Mouse (Mus musculus) left cerebral cortex, adult 9 months (tissue): ENCODE results near the gene Unkl.
A peak's percentile ranks its signal among the peaks of the same experiment; 100 is the strongest.
"Not testable (repeated sequence)": the region's sequence is repeated elsewhere in the genome, so short reads cannot be mapped to it uniquely, and the experiment has no call there.

Experiments
- DNase-seq, 2 experiments: peaks; one replicate each; pipeline ENCODE4 v3.0.0; 2022; ENCODE audit warnings: low spot score in 2 of 2

The Unkl gene

GRCm38 (mm10) chr17:25219492-25220295, 31.5 kb downstream of the Unkl start:
- DNase-seq = no peak

DNA sequence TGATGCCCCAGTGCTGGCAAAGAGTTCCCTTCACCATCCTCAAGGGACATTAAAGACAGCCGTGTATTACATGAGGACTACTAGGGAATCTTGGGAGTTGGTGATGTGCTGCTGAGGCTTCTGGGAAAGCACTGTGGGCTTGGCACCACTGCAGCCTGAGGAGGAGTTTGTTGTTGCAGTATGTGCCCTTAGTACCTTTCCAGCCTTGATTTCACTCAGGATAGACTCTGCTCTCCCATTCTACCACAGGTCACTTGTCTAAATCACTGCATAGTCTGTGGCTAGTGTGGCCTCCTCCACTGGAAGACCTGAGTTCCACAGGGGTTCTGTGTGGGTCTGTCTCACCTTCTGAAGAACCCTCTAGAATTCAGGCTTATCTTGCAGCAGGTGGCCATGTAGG, 32.5 kb downstream of the Unkl start:
- DNase-seq = no peak

DNA sequence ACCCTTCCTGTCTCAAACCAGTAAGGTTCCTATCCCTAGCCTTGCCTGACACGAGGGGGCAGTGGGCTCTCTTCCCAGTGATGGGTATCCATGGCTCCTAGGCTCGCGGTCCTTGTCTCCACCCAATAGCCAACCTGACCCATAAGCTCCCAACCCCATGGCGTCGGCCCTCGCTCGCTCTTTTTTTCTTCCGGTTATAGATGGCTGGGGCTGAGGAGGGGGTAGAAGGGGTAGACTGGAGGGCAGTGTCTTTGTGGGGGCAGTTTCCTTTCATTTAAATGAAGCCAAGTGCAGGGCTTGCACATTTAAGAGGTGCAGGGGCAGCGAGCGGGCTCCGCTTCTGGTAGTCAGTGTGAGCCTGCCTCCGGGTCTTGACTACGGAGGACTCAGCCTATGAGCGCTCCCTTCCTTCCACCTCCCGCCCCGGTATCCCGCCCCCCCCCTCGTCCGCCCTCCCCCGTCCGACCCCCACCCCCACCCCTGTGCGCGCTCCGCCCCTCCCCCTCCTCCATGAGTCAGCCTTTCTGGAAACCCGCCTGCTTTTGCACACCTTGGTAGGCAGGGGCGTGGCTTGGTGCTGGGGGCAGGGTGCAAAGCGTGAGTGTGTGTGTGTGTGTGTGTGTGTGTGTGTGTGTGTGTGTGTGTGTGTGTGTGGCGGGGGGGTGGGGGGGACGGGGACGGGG, 33.8 kb downstream of the Unkl start:
- peak; percentile 47 to 55 for DNase-seq

DNA sequence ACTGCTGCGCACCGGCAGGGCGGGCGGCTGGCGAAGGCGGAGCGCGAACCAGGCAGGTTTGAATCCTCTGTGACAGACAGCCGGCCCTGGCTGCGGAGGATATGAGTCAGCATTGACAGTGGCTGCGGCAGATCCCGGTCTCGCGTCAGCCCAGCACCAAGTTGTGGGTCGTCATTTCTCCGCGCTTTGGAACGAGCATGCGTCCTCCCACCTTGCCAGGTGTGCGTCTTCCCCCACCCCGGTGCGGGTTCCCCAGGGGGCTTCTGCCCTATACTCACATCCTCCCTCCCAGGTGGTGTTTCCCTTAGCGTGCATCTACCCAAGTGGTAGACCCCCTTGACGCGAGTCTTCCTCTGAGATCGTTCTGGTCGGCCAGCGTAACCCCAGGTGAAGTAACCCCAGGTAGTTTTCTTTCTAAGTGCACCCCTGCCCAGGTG, 34.3 kb downstream of the Unkl start:
- peak in 1 of 2 experiments; percentile 37 for DNase-seq

DNA sequence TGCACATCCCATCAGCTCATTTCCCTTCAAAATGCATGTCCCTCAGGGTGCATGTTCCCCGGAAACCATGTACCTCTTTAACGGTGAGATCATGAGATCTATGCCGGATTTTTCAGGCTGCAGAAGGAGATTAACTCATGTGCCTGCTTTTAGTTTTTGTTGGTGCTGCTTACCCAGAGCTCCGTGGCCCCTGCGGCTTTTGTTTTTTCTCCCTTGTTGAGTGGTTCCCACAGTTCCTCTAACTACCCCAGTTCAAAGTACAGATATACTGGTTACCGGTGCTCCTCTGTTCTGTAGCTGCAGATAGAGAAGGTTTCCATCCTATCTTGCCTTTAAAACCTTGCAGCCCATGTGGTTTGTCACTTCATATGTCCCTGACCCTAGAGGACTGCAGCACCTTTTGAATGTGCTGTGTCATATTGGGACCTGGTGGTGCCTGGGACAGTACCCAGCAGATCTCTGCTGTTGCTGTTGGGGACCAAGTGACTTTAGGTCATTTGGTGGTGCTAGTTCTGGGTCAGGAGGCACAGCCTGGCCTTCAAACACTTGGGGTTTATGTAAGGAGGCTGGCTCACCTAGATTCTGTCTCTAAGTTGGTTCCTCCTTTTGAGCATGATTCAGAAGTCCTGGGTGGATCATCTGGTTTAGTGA, 34.9 kb downstream of the Unkl start:
- DNase-seq = no peak

GRCm38 (mm10) chr17:25224586-25225222, 36.5 kb downstream of the Unkl start:
- DNase-seq = no peak

DNA sequence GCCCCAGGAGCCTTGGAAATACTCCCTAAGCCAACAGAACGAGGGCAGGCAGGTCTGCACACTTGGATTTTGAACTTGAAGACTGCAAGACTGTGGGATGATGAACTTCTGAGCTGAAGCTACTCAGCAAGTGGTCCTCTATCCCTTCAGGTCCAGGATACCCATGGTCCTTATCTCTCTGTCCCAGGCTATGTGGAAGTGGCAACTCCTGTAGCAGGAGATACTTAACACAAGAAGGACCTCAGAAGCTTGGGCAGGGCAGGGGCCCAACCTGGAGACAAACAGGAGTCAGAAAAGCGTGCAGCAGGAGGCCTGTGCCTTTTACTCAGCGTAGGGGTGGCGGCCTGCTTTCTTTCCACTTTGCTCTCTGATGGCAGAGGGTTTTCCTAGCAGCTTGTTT, 37.5 kb downstream of the Unkl start:
- no peak for DNase-seq

DNA sequence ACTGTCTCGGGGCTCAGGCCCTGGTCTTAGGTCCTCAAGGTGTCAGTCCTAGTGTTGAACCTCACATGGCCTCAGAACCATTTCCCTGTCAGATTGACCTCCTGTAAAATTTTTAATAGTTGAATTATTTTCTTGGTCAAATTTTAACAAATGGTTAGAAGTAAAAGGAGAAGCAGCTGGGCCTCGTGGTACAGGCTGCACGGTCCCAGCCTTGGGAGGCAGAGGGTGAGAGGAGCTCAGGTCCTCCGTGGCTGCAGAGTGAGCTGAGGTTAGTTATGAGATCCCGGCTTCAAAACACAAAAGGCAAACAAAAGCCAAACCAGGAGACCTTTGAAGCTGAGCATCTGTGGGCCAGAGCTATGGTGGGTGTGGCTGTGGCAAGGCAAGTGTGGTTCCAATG, 39.8 kb downstream of the Unkl start:
- no peak for DNase-seq

DNA sequence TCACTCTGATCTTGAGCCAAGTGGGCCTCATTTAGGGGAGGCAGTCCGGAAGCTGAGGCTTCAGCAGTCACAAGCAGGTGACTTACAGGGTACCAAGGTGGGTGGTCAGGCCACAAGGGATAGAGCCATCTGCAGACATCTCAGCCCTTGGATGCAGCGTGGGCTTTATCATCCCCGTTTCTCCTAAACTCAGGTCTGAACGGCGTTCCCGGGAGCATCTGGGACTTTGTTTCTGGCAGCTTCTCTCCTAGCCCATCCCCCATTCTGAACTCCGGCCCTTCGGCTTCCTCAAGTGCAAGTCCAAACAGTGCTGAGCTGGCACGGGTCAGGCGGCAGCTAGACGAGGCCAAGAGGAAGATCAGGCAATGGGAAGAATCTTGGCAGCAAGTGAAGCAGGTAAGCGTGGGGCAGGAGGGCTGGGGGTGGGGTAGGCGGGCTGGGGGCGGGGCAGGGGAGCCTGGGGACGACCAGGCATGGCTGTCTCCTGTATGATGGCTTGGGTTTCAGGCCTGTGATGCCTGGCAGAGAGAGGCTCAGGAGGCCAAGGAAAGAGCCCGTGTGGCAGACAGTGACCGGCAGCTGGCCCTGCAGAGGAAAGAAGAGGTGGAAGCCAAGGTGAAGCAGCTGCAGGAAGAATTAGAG, 41.9 kb downstream of the Unkl start:
- DNase-seq = not testable (repeated sequence)

- no peak for DNase-seq
These were observed 42.5 kb downstream of the Unkl start for GRCm38 (mm10) chr17:25230700-25231099.

DNA sequence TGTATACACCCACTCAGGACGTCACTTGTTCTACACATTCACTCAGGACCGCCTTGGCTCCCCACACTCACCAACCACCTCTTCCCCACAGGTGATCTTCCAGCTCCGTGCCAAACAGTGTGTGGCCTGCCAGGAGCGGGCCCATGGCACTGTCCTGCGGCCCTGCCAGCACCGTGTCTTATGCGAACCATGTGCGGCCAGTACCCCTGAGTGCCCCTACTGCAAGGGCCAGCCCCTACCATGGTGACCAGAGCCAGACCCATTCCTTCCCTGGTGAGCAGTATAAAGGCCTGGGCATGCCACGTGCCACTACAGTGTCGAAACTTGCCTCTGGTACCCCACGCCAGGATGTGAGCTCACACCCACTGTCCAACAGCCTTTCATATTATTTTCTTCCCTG, 43.4 kb downstream of the Unkl start:
- not testable (repeated sequence) for DNase-seq

- no peak for DNase-seq
These were observed 47.4 kb downstream of the Unkl start for GRCm38 (mm10) chr17:25235635-25236034.

GRCm38 (mm10) chr17:25239695-25240636, 51.8 kb downstream of the Unkl start, which contains the start of the genes Gnptg and Tsr3:
Gene Gnptg, minus strand, starts transcription at chr17:25240124.
Gene Tsr3, plus strand, starts transcription at chr17:25240170.
- DNase-seq = peak; percentile 62 to 79

DNA sequence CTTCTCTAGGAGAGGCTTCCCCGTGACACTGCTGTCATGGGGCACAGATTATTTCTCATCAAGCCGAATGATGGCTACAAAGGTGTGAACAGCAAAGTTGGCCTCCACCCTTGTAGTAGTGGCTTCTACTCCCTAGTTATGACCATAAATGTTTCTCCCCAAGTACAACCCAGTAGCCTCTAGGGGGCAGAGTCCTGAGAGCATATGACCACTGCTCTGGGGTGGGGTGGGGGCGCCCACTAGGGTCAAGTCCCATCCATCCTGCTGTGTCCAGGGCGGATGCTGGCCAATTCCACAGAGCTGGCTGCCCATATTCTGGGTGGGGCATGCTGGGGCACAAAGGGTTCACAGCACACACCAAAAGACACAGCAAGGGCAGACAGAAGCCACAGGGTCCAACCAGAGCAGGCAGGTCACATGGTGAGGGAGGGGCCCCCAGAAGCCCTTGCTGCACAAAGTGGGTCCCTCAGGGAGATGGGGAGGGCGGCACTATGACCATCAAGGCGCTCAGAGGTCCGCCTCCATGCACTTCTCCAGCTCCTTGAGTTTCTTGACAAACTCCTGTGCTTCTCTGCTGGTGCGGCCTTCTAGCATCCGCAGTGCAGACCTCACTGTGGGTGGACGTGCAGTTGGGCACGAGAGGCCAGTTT, 55.1 kb downstream of the Unkl start:
- no peak for DNase-seq

- no peak for DNase-seq
These were observed 56.0 kb downstream of the Unkl start for GRCm38 (mm10) chr17:25244239-25244638.

DNA sequence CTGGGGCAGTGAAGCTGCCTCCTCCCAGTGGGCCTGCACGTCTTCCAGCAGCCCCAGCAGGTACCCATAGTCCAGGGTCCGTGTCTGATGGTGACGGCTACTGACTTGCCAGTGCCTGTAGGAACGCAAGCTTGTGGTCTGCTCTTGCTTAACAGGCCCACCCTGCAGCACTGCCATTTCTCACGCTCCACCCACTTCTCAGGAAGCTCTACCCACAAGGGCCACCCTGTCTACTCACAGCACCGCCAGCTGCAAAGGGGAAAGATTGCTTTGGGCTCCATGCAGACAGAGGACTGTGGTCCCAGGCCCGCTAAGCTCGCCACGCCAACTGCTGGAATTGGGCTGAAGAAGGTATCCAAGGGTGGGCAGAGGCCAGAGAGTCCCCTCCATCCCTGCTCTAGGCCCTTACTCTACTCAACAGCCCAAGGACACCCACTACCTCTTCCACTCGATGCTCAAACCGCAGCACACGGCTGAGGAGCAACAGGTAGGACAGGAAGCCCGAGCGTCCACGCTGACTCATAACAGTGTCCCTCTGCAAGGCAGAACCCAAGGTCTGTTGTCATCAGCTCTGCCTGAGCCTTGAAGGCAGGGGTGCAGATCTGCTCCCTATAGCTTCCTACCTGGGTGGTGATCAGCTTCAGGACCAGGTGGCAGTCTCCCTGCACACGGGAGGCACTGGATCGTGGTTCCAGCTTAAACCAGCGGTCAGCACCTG, 60.0 kb downstream of the Unkl start:
- no peak for DNase-seq

GRCm38 (mm10) chr17:25250181-25250835, 62.1 kb downstream of the Unkl start:
- no peak for DNase-seq

GRCm38 (mm10) chr17:25252643-25253042, 64.4 kb downstream of the Unkl start:
- no peak for DNase-seq

- DNase-seq = peak in 1 of 2 experiments; percentile 31
These were observed 65.6 kb downstream of the Unkl start for GRCm38 (mm10) chr17:25253760-25254159.
